Mouse (Mus musculus) cerebral cortex, adult 2 months (tissue): ENCODE results near the gene Ammecr1.

Experiments
- WGBS: fragments of 180-500 bp; shearing (Covaris S2); methylation state at CpG from one replicate; pipeline ENCODE4 v1.1.7; 2018; 5-methylcytosine and 5-hydroxymethylcytosine counted together

Ammecr1 gene

GRCm38 (mm10) chrX:142916719-142917118 is 49.8 kb downstream of the Ammecr1 start:
- WGBS: 67% methylated on average over 4 of the region's 4 CpGs

- 74% methylated on average over 8 of the region's 8 CpGs for WGBS
Measured at GRCm38 (mm10) chrX:142903854-142904253, 62.7 kb downstream of the Ammecr1 start.

GRCm38 (mm10) chrX:142902599-142902998 is 63.9 kb downstream of the Ammecr1 start:
- WGBS: 50% methylated on average over 2 of the region's 2 CpGs

GRCm38 (mm10) chrX:142901915-142902314 is 64.6 kb downstream of the Ammecr1 start:
- 96% methylated on average over 4 of the region's 4 CpGs for WGBS

GRCm38 (mm10) chrX:142898295-142898887 is 68.1 kb downstream of the Ammecr1 start:
- WGBS: 77% methylated on average over 9 of the region's 9 CpGs

GRCm38 (mm10) chrX:142897477-142898000 is 69.0 kb downstream of the Ammecr1 start:
- WGBS: 88% methylated on average over 6 of the region's 6 CpGs

GRCm38 (mm10) chrX:142895316-142895715 is 71.2 kb downstream of the Ammecr1 start:
- 77% methylated on average over 2 of the region's 2 CpGs for whole genome bisulfite sequencing

GRCm38 (mm10) chrX:142885962-142886361 is 80.6 kb downstream of the Ammecr1 start:
- WGBS: 86% methylated on average over 7 of the region's 7 CpGs

- 45% methylated on average over 4 of the region's 4 CpGs for WGBS
Measured at GRCm38 (mm10) chrX:142883593-142883992, 82.9 kb downstream of the Ammecr1 start.

- WGBS: 93% methylated on average over 5 of the region's 5 CpGs
Measured at GRCm38 (mm10) chrX:142882255-142882654, 84.3 kb downstream of the Ammecr1 start.

- WGBS: 75% methylated on average over 2 of the region's 2 CpGs
Measured at GRCm38 (mm10) chrX:142869844-142870243, 96.7 kb downstream of the Ammecr1 start.

GRCm38 (mm10) chrX:142848032-142848431 is 118.5 kb downstream of the Ammecr1 start:
- 84% methylated on average over 9 of the region's 9 CpGs for WGBS

GRCm38 (mm10) chrX:142846266-142846665 is 120.3 kb downstream of the Ammecr1 start:
- 86% methylated on average over 6 of the region's 6 CpGs for WGBS

GRCm38 (mm10) chrX:142841916-142842315 is 124.6 kb downstream of the Ammecr1 start:
- 75% methylated on average over 4 of the region's 4 CpGs for WGBS

GRCm38 (mm10) chrX:142839411-142839810 is 127.1 kb downstream of the Ammecr1 start:
- 92% methylated on average over 7 of the region's 7 CpGs for WGBS

- WGBS: 70% methylated on average over 2 of the region's 2 CpGs
Measured at GRCm38 (mm10) chrX:142838841-142839240, 127.7 kb downstream of the Ammecr1 start.

GRCm38 (mm10) chrX:142837316-142837715 is 129.2 kb downstream of the Ammecr1 start:
- WGBS: 71% methylated on average over 3 of the region's 3 CpGs

- 89% methylated on average over 7 of the region's 7 CpGs for WGBS
Measured at GRCm38 (mm10) chrX:142836399-142836798, 130.1 kb downstream of the Ammecr1 start.

- 91% methylated on average over 6 of the region's 6 CpGs for WGBS
Measured at GRCm38 (mm10) chrX:142834807-142835206, 131.7 kb downstream of the Ammecr1 start.

GRCm38 (mm10) chrX:142833164-142833796 is 133.2 kb downstream of the Ammecr1 start:
- whole genome bisulfite sequencing: 92% methylated on average over 13 of the region's 13 CpGs

GRCm38 (mm10) chrX:142832221-142832620 is 134.3 kb downstream of the Ammecr1 start:
- 90% methylated on average over 3 of the region's 3 CpGs for whole genome bisulfite sequencing

- WGBS: 95% methylated on average over 6 of the region's 6 CpGs
Measured at GRCm38 (mm10) chrX:142830572-142830971, 136.0 kb downstream of the Ammecr1 start.

GRCm38 (mm10) chrX:142829866-142830470 is 136.6 kb downstream of the Ammecr1 start:
- WGBS: 75% methylated on average over 12 of the region's 12 CpGs
